Mouse (Mus musculus) E14TG2a.4 (cell line): ENCODE measurements around the gene Psmc2.
A peak's percentile ranks its signal among the peaks of the same experiment; 100 is the strongest.

ENCODE experiments used
- H3K27me3 ChIP-seq: 2 replicates; pipeline ENCODE4 v1.6.1; 2014; ENCODE audit warnings: low read length, control low read depth; ENCODE audit not compliant: insufficient read depth
- H3K36me3 ChIP-seq: 2 replicates; pipeline ENCODE4 v1.6.1; 2014; ENCODE audit warnings: low read length, control low read depth; ENCODE audit not compliant: insufficient read depth
- H3K4me1 ChIP-seq: replicated peaks from 2 replicates; pipeline ENCODE4 v1.6.1; 2014; ENCODE audit warnings: low read depth, low read length, control low read depth
- H3K4me3 ChIP-seq: replicated peaks from 2 replicates; pipeline ENCODE4 v1.5.1; 2014; ENCODE audit warnings: mild to moderate bottlenecking, low read length
- H3K9me3 ChIP-seq: 2 replicates; pipeline ENCODE4 v1.6.1; 2014; ENCODE audit warnings: low read length, control low read depth
- CTCF ChIP-seq: conservative IDR thresholded peaks from 2 replicates; pipeline ENCODE4 v1.5.1; 2014; ENCODE audit warnings: low read length
- NANOG ChIP-seq: IDR thresholded peaks from 2 replicates; pipeline ENCODE4 v1.6.1; 2014; ENCODE audit warnings: borderline replicate concordance, low read length, mixed read lengths
- POU5F1 ChIP-seq: IDR thresholded peaks from 2 replicates; pipeline ENCODE4 v1.6.1; 2014; ENCODE audit warnings: low read length, borderline replicate concordance

Gene Psmc2

GRCm38 (mm10) chr5:21745966-21746365, 39.1 kb upstream of the Psmc2 start:
- Histone ChIP-seq H3K4me3 (no peak overlapping the region), H3K27me3 (no peaks in the 10 kb centered on the region), H3K36me3 (peaks cover 93% of the 10 kb centered on the region), H3K9me3 (no peaks in the 10 kb centered on the region), H3K4me1 (no peaks in the 10 kb centered on the region)
- TF ChIP-seq NANOG, result no peak
- no peak for TF ChIP-seq CTCF
- TF ChIP-seq POU5F1, result no peak

DNA sequence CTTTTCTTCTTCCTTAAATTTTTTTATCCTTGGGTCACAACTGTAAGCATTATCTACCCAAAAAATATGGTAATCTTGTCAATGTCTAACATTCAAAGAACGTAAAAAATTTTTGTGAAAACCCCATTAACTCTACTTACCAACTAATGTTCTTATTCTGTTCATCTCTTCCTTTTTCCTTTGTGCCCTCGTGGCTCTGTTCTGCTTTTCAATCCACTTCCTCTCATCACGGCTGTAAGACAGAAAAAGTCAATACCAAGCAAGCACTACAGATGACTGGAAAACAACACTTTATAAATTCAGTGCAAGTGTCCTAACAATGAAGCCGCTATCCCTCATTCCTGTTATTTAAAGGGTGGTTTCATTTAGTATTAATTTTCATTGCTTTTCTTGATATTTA, 16.6 kb upstream of the Psmc2 start:
- no peaks in the 10 kb centered on the region for H3K4me1 ChIP-seq
- no peaks in the 10 kb centered on the region for H3K9me3 ChIP-seq
- H3K27me3 ChIP-seq, result no peaks in the 10 kb centered on the region
- TF ChIP-seq POU5F1 (no peak), NANOG (no peak), CTCF (no peak)
- no peak overlapping the region for H3K4me3 ChIP-seq
- peaks cover 83% of the 10 kb centered on the region for H3K36me3 ChIP-seq

DNA sequence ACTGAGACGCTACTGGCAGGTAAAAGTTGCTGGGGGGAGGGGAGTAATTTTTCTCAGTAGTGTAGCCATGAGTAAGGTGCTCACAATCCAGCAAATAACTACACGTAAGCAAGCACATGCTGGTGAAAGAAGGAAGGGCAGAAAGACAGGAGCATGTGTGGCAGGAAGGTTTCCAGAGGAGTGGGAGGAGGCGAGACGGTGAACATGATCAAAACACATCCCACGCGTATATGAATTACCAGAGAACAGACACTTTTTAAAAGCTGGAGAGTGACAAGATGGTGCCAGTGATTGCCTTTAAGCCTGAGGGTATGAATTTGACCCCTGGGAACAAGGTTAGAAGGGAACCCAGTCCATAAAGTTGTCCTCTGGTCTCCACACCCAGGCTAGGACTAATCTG, 15.2 kb upstream of the Psmc2 start:
- Histone ChIP-seq H3K36me3 (peaks cover 83% of the 10 kb centered on the region), H3K27me3 (no peaks in the 10 kb centered on the region), H3K4me3 (no peak overlapping the region), H3K9me3 (no peaks in the 10 kb centered on the region), H3K4me1 (no peaks in the 10 kb centered on the region; the same call in 1 of the 2 replicates)
- TF ChIP-seq POU5F1 (no peak), CTCF (no peak), NANOG (no peak)

GRCm38 (mm10) chr5:21776491-21776890, 8.6 kb upstream of the Psmc2 start:
- H3K9me3 ChIP-seq, result no peaks in the 10 kb centered on the region
- H3K4me3 ChIP-seq, result no peak overlapping the region
- peaks cover 24% of the 10 kb centered on the region for H3K4me1 ChIP-seq
- TF ChIP-seq NANOG (peak; percentile 36; the same call in 1 of the 2 replicates), CTCF (no peak), POU5F1 (no peak)
- no peaks in the 10 kb centered on the region for H3K27me3 ChIP-seq
- H3K36me3 ChIP-seq, result peaks cover 85% of the 10 kb centered on the region

- TF ChIP-seq CTCF (no peak), NANOG (no peak), POU5F1 (no peak)
Observed at GRCm38 (mm10) chr5:21784161-21785052, 676 bp upstream of the Psmc2 start.

DNA sequence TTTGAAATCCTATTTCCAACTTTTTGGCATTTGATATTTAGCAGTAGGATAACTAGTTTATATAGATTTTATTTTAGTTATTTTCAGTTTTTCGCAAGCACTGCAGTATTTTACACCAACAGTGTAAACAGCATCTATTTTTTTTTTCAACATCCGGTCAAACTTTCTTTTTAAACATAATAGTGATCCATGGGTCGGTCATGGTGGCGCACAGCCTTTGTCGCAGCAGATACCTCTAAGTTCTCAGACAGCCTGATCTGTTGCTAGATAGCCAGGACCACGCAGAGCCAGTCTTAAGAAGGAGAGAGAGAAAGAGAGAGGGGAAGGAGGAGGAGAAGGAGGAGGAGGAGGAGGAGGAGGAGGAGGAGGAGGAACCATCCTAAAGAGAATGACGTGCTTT, 693 bp downstream of the Psmc2 start:
- peaks cover 56% of the 10 kb centered on the region for H3K36me3 ChIP-seq
- TF ChIP-seq POU5F1 (no peak), NANOG (no peak), CTCF (no peak)
- H3K4me3 ChIP-seq, result peak overlapping the region; percentile 98; the same call in 1 of the 2 replicates
- H3K4me1 ChIP-seq, result peaks cover 56% of the 10 kb centered on the region
- no peaks in the 10 kb centered on the region for H3K27me3 ChIP-seq
- H3K9me3 ChIP-seq, result no peaks in the 10 kb centered on the region

More at GRCm38 (mm10) chr5:21784161-21785052, 676 bp upstream of the Psmc2 start:
- Histone ChIP-seq H3K27me3 (no peaks in the 10 kb centered on the region), H3K9me3 (no peaks in the 10 kb centered on the region), H3K4me3 (peak overlapping the region; percentile 98), H3K4me1 (peaks cover 47% of the 10 kb centered on the region), H3K36me3 (peaks cover 57% of the 10 kb centered on the region)

- no peaks in the 10 kb centered on the region for H3K9me3 ChIP-seq
- no peaks in the 10 kb centered on the region for H3K27me3 ChIP-seq
- TF ChIP-seq POU5F1 (no peak), NANOG (no peak), CTCF (no peak)
- peaks cover 63% of the 10 kb centered on the region for H3K4me1 ChIP-seq
- peaks cover 55% of the 10 kb centered on the region for H3K36me3 ChIP-seq
- H3K4me3 ChIP-seq, result peak overlapping the region; percentile 97
Observed at GRCm38 (mm10) chr5:21786258-21787185, 1.4 kb downstream of the Psmc2 start.
